Mouse (Mus musculus) ES-E14 (cell line): ENCODE data around the gene Gm10300. TPM values are rescaled to one million over a fixed set of nuclear protein-coding genes. Genes with fewer than 3 reads are reported as not detected.

ENCODE experiments used
- DNase-seq: peaks from one replicate; pipeline ENCODE4 v3.0.0-alpha.2; 2013; ENCODE audit warnings: low read depth, low spot score
- H3K27ac ChIP-seq: 2 replicates; pipeline ENCODE4 v1.5.1; 2012; ENCODE audit warnings: low read depth, mild to moderate bottlenecking, low read length, moderate library complexity, mixed read lengths; ENCODE audit not compliant: poor library complexity, insufficient read depth, severe bottlenecking
- H3K36me3 ChIP-seq: 2 replicates; pipeline ENCODE4 v1.6.1; 2012; ENCODE audit warnings: mild to moderate bottlenecking, low read length, moderate library complexity, mixed read lengths; ENCODE audit not compliant: control insufficient read depth, poor library complexity, insufficient read depth, severe bottlenecking
- H3K4me1 ChIP-seq, 2 experiments: fragments of 150-350 bp in 1 of 2; sonication (generic) in 1 of 2; 2 replicates each; pipeline ENCODE4 v1.6.1; 2012; ENCODE audit warnings: low read length in 2 of 2, mild to moderate bottlenecking in 1 of 2, mixed read lengths in 1 of 2; ENCODE audit not compliant: control insufficient read depth in 2 of 2, insufficient read depth in 2 of 2, poor library complexity in 1 of 2
- H3K4me3 ChIP-seq, 2 experiments: fragments of 150-350 bp in 1 of 2; sonication (generic) in 1 of 2; 2 replicates each; pipeline ENCODE4 v1.5.1; 2012; ENCODE audit warnings: low read length in 2 of 2, low read depth in 1 of 2, mild to moderate bottlenecking in 1 of 2, mixed read lengths in 1 of 2; ENCODE audit not compliant: insufficient read depth in 1 of 2, poor library complexity in 1 of 2, severe bottlenecking in 1 of 2
- H3K9ac ChIP-seq: 2 replicates; pipeline ENCODE4 v1.6.1; 2012; ENCODE audit warnings: low read depth, mild to moderate bottlenecking, low read length, mixed read lengths; ENCODE audit not compliant: poor library complexity, insufficient read depth, severe bottlenecking
- H3K9me3 ChIP-seq: fragments of 150-350 bp; sonication (generic); 2 replicates; pipeline ENCODE4 v1.6.1; 2012; ENCODE audit warnings: low read depth, mild to moderate bottlenecking, low read length; ENCODE audit not compliant: control insufficient read depth, insufficient read depth
- CHD2 ChIP-seq: IDR thresholded peaks from 2 replicates; pipeline ENCODE4 v1.6.1; 2014; ENCODE audit warnings: mild to moderate bottlenecking, low read depth, low read length, inconsistent platforms
- HCFC1 ChIP-seq: IDR thresholded peaks from 2 replicates; pipeline ENCODE4 v1.6.1; 2012; ENCODE audit warnings: low read length, inconsistent platforms, borderline replicate concordance; ENCODE audit not compliant: insufficient read depth
- MAFK ChIP-seq: IDR thresholded peaks from 2 replicates; pipeline ENCODE4 v1.6.1; 2014; ENCODE audit warnings: mild to moderate bottlenecking, low read depth, low read length, inconsistent platforms; ENCODE audit not compliant: insufficient read depth
- ZC3H11A ChIP-seq: IDR thresholded peaks from 2 replicates; pipeline ENCODE4 v1.6.1; 2012; ENCODE audit warnings: low read depth, mild to moderate bottlenecking, inconsistent platforms, low read length, borderline replicate concordance
- ZNF384 ChIP-seq: IDR thresholded peaks from 2 replicates; pipeline ENCODE4 v1.6.1; 2012; ENCODE audit warnings: low read depth, low read length, inconsistent platforms
- in situ Hi-C, 2 experiments: fragments of 600-800 bp; cut with MboI; formaldehyde crosslinking; loops; one replicate each; pipeline ENCODE4 v1.15.1; 2025; ENCODE audit warnings: low sequenced_read_pairs in 2 of 2, inconsistent platforms in 1 of 2; ENCODE audit not compliant: unreplicated experiment in 2 of 2
- total RNA-seq: library from RNA; depleted of rRNA; stranded (reverse); fragments of 300-350 nt; gene quantifications from 2 replicates; pipeline ENCODE4 v1.2.3, GENCODE M21; 2012

Gm10300 gene
- total RNA-seq, 1 experiment: not detected

- Histone ChIP-seq H3K9me3 (no peaks in the 10 kb centered on the region), H3K27ac (no peak overlapping the region), H3K4me1 (peaks cover 4 to 5% of the 10 kb centered on the region in 2 experiments; a peak in 2 of 4 replicates), H3K9ac (no peak overlapping the region), H3K36me3 (no peaks in the 10 kb centered on the region), H3K4me3 (no peak overlapping the region)
- TF ChIP-seq ZNF384: no peak
- no peak for TF ChIP-seq MAFK
- TF ChIP-seq CHD2: no peak
- no peak for TF ChIP-seq HCFC1
- no peak for TF ChIP-seq ZC3H11A
- in situ Hi-C loops: no loop called here
- no peak for DNase-seq
These were observed 46.7 kb upstream of the Gm10300 start for GRCm38 (mm10) chr4:132027806-132028205.

- no peak overlapping the region for H3K4me3 ChIP-seq
- TF ChIP-seq ZNF384 (no peak), HCFC1 (no peak), ZC3H11A (no peak), CHD2 (no peak), MAFK (no peak)
- no peaks in the 10 kb centered on the region for H3K9me3 ChIP-seq
- no peaks in the 10 kb centered on the region for H3K36me3 ChIP-seq
- H3K4me1 ChIP-seq: peaks cover 1 to 2% of the 10 kb centered on the region in 2 experiments; a peak in 1 of 4 replicates
- H3K27ac ChIP-seq: no peak overlapping the region
- DNase-seq: no peak
- no peak overlapping the region for H3K9ac ChIP-seq
- in situ Hi-C loops: no loop called here
These were observed 44.4 kb upstream of the Gm10300 start for GRCm38 (mm10) chr4:132029851-132030741.

GRCm38 (mm10) chr4:132033183-132033582 lies 41.3 kb upstream of the Gm10300 start:
- H3K36me3 ChIP-seq: no peaks in the 10 kb centered on the region
- no peaks in the 10 kb centered on the region for H3K9me3 ChIP-seq
- no peak overlapping the region for H3K4me3 ChIP-seq
- no peak overlapping the region for H3K27ac ChIP-seq
- in situ Hi-C loops: no loop called here
- H3K4me1 ChIP-seq: no peaks in the 10 kb centered on the region
- TF ChIP-seq HCFC1 (no peak), ZNF384 (peak; percentile 39; the same call in 1 of the 2 replicates)
- DNase-seq: no peak
- H3K9ac ChIP-seq: no peak overlapping the region

GRCm38 (mm10) chr4:132034242-132034641 lies 40.3 kb upstream of the Gm10300 start:
- no peak overlapping the region for H3K4me3 ChIP-seq
- no peak for DNase-seq
- no peak for TF ChIP-seq ZC3H11A
- no peak for TF ChIP-seq CHD2
- no peak for TF ChIP-seq MAFK
- no peak for TF ChIP-seq ZNF384
- TF ChIP-seq HCFC1: no peak
- in situ Hi-C loops: no loop called here
- H3K36me3 ChIP-seq: no peaks in the 10 kb centered on the region
- no peaks in the 10 kb centered on the region for H3K9me3 ChIP-seq
- H3K27ac ChIP-seq: no peak overlapping the region
- H3K9ac ChIP-seq: no peak overlapping the region
- no peaks in the 10 kb centered on the region for H3K4me1 ChIP-seq

GRCm38 (mm10) chr4:132037137-132037536 lies 37.4 kb upstream of the Gm10300 start:
- H3K36me3 ChIP-seq: no peaks in the 10 kb centered on the region; the same call in 1 of the 2 replicates
- in situ Hi-C loops: no loop called here
- no peak for TF ChIP-seq ZC3H11A
- TF ChIP-seq CHD2: no peak
- TF ChIP-seq ZNF384: no peak
- no peak for TF ChIP-seq MAFK
- no peak for TF ChIP-seq HCFC1
- no peak for DNase-seq
- no peak overlapping the region for H3K4me3 ChIP-seq
- no peak overlapping the region for H3K9ac ChIP-seq
- H3K4me1 ChIP-seq: no peaks in the 10 kb centered on the region
- no peak overlapping the region for H3K27ac ChIP-seq
- H3K9me3 ChIP-seq: no peaks in the 10 kb centered on the region
